Mouse (Mus musculus) mouse trophoblast stem cell (cell line): ENCODE results near the gene Lrrc8a.

ENCODE experiments used
- in situ Hi-C, 2 experiments: fragments of 300-500 bp; cut with MseI, MboI; formaldehyde crosslinking; loops; 2 replicates in 1 of 2; 3 replicates in 1 of 2; pipeline ENCODE4 v1.15.1; 2025

Gene Lrrc8a

DNA sequence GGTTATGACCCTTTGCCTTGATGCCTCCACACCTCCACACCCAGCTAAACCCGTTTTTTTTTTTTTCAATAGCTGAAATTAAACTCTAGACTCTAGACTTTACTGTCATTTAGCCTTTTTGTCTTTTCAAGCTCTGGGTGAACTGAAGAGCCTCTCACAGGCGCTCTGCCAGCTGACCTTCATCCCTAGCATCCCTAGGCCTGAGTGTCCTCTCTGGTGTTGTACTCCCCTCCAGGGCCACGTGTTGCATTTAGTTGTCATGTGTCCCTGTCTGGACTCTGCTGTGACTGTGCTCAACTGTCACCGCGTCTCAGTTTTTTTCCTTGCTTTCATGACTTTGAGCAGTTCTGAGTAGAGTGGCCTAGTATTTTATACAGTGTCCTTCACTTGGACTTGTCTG is 62.5 kb downstream of the Lrrc8a start:
- in situ Hi-C loops: no loop called here

DNA sequence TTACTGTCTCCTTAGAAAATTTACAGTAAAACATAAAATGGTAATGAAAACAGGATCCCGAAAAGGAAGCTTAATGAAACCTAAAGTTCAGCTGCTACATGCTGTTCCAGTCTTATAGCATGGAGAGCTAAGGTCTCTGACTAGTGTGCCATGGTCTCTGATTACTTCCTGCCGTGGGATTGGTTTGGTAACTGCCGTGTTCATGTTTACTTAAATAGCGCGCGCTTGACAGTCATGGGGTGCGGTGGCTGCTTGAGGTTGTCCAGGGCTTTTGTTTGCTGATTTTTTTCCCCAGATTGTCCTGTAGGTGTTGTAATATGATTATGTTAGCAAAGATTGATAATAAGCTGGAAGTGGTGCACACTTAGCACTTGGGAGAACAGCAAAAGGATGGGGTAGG is 68.6 kb downstream of the Lrrc8a start:
- in situ Hi-C loops: no loop called here

DNA sequence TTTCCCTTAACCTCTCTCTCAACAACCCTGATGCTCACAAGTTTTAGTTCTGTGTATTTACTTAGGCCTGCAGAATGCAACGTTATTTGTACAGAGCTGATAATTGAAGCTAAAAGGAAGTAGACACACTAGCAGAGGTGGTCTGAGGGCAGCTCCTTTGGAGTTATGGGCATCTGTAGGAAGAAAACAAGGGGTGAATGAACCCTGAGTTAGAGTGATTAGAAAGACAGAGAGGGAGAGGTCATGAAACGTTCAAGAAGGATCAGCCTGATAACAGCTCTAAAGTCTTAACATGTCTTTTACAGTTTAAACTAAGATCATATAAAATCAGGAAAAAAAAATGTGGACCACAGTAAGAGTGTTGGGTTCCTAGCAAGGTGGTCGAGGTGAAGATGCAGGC is 71.8 kb downstream of the Lrrc8a start:
- in situ Hi-C loops: no loop called here

DNA sequence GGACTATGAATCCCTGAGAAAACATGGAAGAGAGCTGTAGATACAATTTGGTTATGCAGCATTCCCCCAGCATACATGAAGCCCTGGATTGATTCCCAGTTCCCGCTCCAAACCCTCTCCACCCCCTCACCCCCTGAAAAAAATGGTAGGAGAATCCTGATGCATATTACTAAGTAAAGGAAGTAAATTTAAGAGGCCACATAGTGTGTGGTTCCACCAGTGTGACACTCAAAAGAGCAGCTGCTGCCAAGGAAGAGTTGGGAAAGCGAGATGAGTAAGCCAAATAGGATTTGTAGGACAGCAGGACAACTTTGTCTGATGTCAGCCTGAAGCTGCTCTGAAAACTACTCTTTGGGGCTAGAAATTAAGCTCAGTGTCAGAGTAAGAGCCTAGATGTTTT is 74.0 kb downstream of the Lrrc8a start:
- in situ Hi-C loops: no loop called here
